Mouse (Mus musculus) v-Abl transformed pro-B cells (cell line): Measurements from ENCODE around the gene Ulbp1.
"Not testable (repeated sequence)": the region's sequence is repeated elsewhere in the genome, so short reads cannot be mapped to it uniquely, and the experiment has no call there.

Experiments used
- in situ Hi-C, 2 experiments: fragments of 400-800 bp; cut with MboI; formaldehyde crosslinking; loops; one replicate each; pipeline ENCODE4 v1.15.1; 2025; ENCODE audit not compliant: unreplicated experiment in 2 of 2

The Ulbp1 gene

GRCm38 (mm10) chr10:7473197-7473889 is at the start of gene Ulbp1:
TSS of gene Ulbp1 (minus strand) at chr10:7473638.
- in situ Hi-C loops: no loop called here

- in situ Hi-C loops: not testable (repeated sequence)
These were observed 24.7 kb upstream of the Ulbp1 start for GRCm38 (mm10) chr10:7498180-7498579.

GRCm38 (mm10) chr10:7492384-7492783 is 18.9 kb upstream of the Ulbp1 start:
- in situ Hi-C loops: not testable (repeated sequence)

- in situ Hi-C loops: no loop called here
These were observed 10.2 kb upstream of the Ulbp1 start for GRCm38 (mm10) chr10:7483650-7484049.

- in situ Hi-C loops: not testable (repeated sequence)
These were observed 787 bp upstream of the Ulbp1 start for GRCm38 (mm10) chr10:7474225-7474624.

- in situ Hi-C loops: no loop called here
These were observed 1.8 kb downstream of the Ulbp1 start for GRCm38 (mm10) chr10:7471664-7472063.

- in situ Hi-C loops: no loop called here
These were observed 3.0 kb downstream of the Ulbp1 start for GRCm38 (mm10) chr10:7470457-7470856.

- in situ Hi-C loops: not testable (repeated sequence)
These were observed 3.6 kb downstream of the Ulbp1 start for GRCm38 (mm10) chr10:7469716-7470414.

GRCm38 (mm10) chr10:7462006-7462405 is 11.4 kb downstream of the Ulbp1 start:
- in situ Hi-C loops: no loop called here

GRCm38 (mm10) chr10:7438928-7439327 is 34.5 kb downstream of the Ulbp1 start:
- in situ Hi-C loops: no loop called here

- in situ Hi-C loops: no loop called here
These were observed 80.0 kb downstream of the Ulbp1 start for GRCm38 (mm10) chr10:7393143-7394035.

- in situ Hi-C loops: no loop called here
These were observed 81.2 kb downstream of the Ulbp1 start for GRCm38 (mm10) chr10:7391935-7392930.

GRCm38 (mm10) chr10:7391561-7391934 is 81.9 kb downstream of the Ulbp1 start:
- in situ Hi-C loops: no loop called here

GRCm38 (mm10) chr10:7391108-7391507 is 82.3 kb downstream of the Ulbp1 start:
- in situ Hi-C loops: no loop called here
